Mouse (Mus musculus) thymus, postnatal 25 days (tissue): ENCODE measurements at regions not wholly inside any gene's neighbourhood (a gene's known extent, or its start where the extent isn't known, plus 50 kb on each side); places are given as distances from the start of the nearest gene placed in this dataset.
A peak's percentile ranks its signal among the peaks of the same experiment; 100 is the strongest.

Source experiments
- DNase-seq: peaks from one replicate; pipeline ENCODE4 v3.0.0; 2022

DNA sequence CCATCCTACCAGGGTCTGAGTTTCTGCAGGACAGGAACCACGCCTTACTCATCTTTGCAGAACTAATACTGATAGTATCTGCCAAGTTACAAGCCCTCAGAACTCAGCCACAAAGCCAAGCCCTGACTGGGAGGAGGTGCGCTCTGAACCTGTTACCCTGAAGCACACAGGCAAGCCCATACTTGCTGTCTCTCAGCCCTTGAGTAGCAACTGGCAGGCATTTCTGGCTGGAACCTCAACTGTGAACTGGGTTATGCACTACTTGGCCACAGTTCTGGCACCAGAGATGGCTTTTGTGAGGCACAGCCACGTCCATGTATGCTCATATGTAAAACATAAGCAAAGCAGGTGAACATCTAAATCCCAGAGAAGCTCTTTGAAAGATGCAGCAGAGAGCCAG is 179.7 kb upstream of the Nfe2l3 start:
- DNase-seq = no peak

DNA sequence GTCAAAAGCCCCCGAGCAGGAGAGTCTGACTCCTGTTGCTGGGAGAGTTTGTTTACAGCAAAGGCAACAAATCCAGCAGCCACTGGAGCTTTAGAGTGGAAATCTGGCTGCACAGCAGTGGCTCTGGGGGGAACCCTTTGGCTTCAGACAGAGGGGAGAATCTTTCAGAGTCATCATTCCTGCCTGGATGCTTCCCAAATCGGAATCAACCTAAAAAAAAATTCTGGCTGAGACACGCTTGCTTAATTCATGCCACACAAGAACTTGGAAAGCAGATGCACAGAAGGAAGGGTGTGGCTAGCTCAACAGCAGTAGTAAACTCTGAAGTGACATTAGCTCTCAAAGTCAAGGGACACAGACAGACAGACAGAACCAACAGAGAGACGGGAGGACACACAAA is 175.8 kb upstream of the Nfe2l3 start:
- DNase-seq = no peak

DNA sequence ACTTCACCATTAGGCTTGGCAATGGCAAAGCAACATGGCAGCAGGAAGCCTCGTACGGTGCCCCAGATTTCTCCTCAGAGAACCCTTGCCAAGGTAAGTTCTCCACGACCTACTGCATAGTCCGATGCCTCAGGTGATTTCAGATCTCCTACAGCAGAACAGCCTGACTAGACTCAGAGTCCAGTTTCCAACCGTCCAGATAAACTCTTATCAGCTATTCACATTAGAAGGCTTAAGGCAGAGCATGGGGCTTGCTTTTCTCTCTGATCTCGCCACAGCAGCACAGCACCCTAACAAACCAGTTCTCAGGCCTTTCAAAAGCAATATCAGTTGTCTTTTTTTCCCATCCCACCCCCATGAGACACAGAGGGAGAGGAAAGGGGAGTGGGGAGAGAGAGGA is 174.9 kb upstream of the Nfe2l3 start:
- DNase-seq = no peak

DNA sequence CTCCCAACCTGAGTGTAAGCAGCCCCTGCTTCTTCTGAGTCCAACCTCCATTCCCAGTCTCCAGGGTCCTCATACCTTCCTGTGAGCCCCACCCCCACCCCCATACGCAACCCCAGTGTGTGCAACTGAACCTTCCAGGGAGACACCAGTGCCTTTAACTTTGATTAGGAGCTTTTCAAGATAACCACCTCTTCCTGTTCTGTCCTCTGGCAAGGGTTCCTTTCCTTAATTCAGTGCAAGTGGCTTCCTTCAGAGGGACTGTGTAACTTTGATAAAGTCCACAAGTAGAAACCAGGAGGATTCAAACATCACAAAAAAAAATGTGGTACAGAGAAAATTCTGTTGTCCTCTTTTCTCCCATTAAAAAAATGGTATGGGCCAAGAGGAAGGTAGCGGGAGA is 174.2 kb upstream of the Nfe2l3 start:
- DNase-seq = no peak

DNA sequence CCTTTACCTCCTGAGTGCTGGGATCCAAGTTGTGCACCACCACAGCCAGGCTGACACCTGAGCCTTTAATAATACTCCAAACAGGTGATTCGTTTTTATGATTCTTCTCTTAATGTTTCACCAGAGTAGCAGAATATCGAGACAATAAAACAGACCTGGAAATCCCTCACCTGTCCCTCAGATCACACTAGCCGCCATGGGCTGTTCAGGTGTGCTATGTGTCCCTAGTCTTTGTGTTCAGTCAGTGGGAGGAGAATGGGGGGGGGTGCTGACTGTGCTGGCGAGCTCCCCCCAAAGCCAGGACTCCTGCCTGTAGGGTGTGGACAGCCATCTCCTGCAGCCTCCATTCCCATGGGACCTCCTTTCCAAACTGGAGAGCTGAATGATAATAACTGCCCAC is 168.9 kb upstream of the Nfe2l3 start:
- DNase-seq = no peak

DNA sequence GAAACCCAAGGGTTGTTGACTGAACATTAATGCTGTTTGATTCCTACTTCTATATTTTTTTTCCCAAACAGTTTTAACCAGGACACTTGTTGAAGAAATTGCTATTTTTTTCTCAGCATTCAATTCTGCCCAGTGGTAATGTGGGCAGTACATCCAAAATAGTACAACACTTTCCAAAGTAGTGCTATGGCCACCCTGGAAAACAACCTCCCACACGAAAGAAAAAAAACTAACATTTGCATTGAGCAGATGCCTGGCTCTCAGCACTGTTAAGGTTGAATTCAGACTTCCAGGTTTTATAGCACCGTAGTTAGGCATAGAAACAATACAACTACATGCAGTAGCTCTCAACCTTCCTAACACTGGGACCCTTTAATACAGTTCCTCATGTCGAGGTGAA is 167.1 kb upstream of the Nfe2l3 start:
- DNase-seq = no peak

DNA sequence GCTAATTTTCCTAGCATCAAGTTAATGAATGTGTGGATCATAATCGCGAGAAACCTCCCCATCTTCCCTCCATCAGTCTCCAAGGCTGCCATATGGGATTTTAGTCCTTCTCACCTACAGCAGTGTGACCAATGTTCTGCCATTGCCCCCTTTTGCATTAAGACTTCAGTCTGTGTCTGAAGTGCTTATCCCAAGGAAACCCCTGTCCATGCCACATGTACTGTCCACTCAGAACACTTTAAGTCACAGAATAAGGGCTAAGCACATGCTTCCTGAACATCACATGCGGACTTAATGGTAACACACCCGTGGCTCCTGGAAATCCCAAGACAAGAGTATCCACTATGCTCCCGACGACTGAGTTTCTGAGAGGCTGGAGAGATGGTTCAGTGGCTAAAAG is 165.7 kb upstream of the Nfe2l3 start:
- DNase-seq = no peak

DNA sequence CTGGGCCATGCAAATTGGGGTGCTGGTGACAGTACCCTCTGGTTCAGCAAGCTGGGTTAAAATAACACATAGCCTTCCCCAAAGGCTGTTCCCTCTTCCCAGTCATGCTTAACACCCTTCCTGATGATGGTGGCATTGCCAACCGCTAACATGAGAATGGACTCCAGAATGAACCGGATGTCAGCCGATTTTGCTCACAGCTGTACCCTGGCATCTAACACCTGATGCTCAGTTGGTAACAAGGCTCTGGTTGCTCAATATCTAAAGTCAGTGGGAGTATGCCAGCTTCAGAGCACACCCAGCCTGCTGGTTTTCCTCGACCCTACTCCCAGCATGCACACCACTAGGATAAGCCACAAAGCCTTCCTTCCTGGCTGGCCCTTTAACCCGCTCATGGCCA is 164.6 kb upstream of the Nfe2l3 start:
- no peak for DNase-seq

DNA sequence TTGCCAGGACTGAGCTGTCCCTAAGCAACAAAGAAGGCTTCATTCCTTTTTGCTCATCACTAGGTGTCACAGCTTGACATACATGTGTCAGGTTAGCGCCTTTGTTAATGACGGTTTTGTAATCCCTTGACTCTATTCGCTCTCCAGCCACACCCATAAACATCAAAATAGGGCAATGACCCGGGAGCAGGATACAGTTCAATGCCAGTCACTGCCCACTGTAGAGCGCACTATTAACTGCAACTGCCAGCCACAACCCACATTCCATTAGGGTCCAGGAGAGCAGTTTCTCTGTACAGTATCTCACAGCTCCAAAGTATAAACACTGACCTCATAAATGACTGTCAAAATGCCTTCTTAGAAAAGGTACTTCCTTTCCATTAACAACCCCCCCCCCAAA is 163.5 kb upstream of the Nfe2l3 start:
- DNase-seq = no peak

DNA sequence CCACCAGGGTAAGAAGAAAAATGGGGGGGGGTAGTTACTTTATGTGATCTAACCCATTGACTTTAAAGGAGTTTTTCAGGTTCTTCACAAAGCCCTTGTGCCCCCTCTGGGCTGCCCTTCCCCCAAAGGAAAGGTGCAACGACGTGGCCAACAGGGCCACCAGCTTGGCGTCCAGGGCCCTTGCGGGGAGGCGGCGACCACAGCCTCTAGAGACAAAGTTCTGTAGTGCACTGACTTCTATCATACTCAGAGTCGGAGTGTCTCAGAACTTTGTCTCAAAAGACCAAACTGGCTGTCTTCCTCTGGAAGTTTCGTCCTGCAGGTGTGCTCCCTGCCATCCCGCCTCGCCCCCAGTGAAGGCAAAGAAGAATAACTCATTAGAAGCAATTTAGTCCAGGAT is 162.9 kb upstream of the Nfe2l3 start:
- peak; percentile 6 for DNase-seq

DNA sequence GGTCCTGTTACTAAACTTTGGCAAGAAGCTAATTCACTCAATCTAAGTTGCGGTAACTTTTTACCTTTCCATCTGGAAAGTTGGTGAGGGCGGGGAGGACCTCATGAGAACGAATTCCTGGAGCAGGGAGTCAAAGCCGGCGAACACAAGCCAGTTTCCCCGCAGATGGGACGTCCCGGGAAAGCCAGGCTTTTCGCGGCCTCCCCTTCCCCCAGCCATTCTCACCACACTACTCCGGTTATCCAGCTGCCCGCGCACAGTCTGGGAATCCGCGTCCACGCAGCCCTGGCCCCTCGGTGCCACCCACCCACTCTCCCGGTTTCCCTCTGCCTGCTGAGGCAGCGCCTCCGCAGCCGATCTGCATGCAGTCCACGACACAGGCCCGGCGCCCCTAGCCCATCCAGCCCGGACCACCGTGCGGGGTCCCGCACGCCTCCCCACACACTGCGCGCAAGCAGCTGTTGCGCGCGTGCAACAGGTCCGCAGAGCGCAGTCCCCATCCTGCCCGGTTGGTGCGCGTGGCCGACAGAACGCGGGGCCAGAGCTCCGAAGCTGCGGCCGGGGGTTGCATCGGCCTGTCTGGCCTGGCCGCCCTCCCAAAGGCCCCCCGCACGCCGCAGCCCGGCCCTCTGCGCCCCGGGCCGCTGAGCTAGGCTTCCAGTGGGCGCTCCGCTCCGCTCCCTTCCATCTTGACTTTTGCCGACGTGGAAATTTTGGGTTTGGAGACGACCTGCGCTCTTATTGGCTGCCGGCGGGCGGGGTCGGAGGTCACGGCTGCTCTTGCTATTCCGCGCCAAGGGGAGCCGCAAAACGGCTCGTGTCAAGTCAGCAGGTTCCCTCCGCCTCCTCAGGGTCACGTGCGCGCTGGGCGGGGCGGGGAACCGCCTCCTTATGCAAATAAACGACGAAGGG is 162.0 kb upstream of the Nfe2l3 start:
- DNase-seq = peak; percentile 92

DNA sequence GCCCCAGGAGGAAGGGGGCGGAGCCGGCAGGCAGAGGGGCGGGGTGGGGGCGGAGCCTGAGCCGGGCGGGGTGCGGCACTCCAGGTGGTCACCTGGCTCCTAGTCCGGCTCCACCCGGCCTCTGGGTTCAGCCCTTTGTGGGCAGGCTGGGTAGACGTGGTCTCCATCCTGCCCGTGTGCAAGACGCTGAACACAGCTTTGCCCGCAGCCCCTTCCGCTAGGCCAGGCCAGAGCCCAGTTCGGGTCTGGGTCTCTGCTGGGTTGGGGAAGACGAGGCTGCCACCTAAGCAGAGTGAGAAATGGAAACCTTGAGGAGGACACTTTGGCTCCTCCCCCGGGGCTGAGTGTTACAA is 161.4 kb upstream of the Nfe2l3 start:
- no peak for DNase-seq

DNA sequence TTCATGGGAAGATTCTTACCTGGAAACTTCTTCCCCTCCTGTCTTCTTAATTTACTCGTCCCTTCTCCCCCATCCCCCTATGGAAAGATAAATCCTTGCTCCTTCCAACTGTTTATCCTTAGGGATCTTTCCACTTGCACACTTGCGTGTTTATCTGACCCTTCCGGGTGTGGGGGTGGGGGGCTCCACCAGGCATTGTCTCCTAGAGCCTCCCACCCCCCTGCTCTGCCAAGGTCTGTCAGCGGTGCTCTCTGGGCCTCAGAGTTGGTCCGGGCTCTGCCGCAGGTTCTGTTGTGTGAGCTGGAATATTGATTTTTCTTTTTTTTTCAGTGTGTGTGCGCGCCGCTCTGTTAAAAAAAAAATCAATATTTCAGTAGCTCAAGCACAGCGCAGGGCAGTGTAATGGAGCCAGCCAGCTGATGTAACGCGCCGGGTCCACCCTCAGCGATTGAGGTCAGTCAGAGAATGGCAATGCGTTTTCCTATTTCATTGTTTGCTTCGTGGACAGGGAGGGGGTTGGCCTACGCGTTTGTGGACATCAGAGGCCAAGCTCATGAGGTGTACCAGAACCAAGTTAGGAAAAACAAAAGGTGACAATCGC is 160.2 kb upstream of the Nfe2l3 start:
- DNase-seq = no peak

DNA sequence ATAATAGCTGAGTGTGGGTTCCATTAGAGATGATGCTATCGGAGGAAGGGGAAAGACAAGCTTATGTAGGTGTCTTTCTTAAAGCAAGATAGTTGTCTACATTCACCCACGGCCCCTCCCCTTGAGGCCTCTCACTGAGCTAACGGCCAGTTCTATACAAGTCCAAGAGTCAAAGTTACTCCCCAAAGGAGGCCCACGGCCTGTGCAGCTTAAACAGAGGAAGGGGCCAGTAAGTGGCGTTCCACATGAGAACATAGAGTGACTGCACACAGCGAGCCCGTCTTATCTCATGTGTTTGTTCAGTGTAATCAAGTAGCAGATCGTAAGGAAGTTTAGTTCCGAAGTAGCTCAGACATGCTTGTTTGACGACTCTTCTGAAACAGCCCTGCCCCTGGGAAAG is 153.0 kb upstream of the Nfe2l3 start:
- no peak for DNase-seq

DNA sequence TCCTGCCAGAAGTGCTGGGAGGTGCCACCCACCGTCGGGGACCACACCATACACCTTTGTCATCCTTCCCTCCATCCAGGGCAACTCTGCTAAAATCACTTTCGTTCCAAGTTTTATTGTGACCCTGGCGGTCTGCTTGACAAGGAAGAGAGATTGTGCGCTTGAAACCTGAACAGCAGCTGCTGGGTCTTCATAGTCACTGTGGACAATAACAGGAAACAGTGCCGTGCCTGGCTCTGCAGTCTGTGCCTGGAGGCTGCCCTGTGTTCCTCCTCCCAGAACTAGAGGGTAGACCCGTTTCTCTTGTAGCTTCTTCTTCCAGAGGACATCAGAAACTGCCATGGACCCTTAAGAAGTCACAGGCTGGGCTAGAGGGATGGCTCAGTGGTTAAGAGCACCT is 152.2 kb upstream of the Nfe2l3 start:
- no peak for DNase-seq

DNA sequence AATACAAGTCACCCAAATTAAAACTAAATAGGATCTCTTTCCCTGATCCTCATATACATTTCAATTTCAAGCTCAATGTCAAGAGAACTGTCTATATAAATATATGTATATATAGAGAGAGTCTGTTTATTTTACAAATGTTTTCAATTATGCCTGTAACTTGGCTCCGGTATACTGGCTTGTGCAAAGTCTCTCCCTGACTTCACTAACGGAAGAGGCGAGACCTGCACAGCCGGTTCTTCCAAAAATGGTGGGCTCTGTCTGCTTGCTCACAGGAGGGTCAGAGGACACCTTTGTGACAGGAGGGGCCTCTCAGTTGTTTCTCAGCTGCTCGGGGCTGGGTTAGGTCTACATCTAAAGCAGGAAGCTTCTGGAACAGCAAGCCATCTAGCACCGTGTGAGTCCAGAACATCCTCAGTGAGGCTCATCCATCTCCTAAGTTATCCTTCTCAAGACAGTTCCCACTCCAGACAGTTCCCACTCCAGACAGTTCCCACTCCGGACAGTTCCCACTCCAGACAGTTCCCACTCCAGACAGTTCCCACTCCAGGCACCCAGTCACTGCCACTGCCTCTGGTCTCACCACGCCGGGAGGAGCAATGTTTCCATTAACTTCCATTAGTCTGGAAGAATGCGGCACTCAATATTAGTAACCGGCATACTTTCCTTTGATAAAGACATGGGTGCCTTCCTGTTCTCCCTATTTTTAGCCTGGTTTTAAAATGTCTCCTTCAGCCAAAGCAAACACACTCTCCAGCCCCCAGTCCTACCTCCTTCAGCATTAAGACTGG is 148.4 kb upstream of the Nfe2l3 start:
- no peak for DNase-seq

DNA sequence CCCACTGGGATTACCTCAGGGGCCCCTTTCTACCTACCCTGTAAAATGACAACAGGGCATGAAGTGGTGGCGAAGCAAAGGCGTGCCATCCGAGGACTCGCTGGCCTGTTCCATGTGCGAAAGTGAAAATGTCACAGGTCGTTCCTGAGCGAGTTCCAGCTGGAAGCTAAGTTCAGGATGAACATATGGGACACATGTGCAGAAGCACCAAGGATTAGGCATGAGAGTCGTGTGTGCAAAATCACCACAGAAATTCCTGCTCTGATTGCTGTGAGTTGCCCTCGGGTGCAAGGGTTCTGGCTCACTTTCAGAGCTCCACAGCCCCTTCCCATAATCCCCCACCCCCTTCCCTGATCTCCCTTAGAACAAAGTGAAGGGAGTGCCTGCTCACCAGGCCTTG is 147.6 kb upstream of the Nfe2l3 start:
- DNase-seq = no peak

DNA sequence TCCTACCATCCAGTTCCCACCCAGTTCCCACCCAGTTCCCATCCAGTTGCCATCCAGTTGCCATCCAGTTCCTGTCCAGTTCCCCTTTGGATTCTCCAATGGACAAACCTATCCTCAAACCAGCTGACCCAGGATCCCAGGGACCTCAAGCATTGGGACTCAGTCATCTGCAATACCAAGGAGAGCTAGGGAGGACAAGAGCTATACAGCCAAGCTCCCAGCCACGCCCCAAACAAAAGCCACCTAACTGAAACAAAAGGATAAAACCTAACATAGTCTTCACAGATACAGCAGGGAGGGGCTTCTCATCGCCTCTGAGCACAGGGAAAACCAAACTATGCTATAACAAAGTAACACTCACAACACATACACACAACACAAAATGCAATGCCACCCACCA is 145.6 kb upstream of the Nfe2l3 start:
- no peak for DNase-seq

DNA sequence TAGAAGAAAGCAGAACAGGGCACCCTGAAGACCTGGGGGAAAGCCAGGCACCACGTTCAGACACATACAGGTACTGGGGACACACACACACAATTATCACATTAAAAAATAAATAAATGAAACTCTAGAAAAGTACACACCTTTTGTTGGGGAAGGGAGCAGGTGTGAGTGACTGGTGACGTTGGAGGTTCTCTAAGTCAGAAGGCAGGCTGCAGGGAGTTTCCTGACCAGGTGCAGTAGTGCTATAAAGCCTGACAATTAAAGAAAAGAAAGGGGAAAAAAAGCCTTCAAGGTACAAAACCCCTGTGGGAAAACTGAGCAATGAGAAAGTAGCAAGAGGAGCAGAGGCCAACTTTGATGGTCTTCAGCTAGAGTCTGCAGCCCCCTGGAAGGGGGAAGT is 145.1 kb upstream of the Nfe2l3 start:
- DNase-seq = no peak

DNA sequence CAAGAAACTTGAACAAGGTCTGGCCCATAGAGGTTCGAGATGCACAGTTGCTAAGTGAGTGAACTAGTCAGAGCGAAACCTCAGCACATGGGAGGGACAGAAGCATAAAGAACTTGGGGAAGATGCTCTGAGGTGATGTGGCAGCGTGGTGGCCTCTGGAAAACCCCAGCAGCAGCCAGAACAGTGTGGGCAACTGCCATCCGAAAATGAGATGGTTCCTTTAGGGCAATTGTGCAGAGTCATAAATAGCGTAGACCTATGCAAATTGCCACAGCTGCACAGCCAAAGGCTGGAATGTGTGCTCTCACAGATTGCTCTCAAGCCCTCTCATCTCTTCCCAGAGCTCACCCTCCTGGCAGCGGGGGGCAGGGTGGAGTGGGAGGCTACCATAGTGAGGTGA is 144.7 kb upstream of the Nfe2l3 start:
- no peak for DNase-seq

DNA sequence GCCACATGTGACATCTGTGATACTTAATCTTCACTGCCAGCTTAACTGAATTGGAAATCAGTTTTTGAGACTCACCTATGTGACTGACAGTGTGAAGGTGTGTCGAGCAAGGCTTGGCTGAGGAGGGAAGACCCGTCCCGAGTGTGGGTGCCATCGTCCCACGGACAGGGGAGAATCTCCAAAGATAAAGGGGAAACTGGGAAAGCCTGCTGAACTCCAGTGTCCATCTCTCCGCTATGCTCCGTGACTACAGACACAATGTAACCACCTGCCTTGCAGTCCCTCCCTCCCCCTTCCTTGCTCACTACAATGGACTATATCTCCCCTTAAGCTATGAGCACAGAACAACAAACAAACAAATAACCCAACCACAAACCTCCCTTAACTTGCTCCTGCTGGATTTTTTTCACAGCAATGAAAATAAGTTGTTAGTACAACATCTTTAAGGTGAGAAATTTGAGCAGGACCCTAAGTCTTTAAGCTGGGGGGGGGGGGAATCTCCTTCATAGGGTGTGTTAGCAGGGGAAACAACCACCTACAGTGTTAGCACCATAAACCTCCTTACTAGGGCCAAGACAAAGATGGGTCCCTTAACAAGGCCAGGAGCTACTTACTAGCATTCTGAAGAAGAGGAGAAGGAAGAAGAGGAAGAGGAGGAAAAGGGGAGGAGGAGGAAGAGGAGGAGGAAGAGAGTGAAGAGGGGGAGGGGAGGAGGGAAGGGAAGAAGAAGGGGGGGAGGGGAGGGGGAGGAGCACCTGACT is 144.0 kb upstream of the Nfe2l3 start:
- DNase-seq = no peak

DNA sequence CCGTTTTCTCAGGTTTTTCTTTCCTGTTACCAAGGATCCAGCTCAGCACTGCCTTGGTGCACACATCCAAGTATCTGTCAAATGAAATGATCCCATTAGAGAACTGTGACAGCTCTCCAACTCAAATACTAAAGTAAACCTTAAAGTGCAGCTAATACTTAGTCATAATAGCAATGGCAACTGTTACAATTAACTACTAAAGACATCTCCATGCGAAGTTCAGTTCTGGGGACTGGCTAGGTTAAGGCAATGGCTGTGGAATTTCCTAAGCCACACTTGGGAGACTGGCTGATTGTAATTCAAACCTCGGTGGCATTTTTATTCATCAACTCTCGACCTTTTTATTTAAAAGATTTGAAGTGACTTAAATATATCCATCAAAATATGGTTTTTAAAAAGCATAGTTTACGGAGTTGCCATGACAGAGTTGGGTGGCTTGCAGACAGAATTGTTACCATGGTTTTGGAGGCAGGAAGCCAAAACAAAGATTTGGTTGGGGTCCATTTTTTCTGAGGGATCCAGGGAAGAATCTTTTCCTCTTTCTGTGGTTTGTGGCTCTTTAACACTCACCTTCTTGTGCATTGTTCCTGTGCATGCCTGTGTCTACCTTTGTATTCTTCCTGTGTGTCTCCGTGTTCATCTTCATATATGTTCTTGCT is 143.3 kb upstream of the Nfe2l3 start:
- DNase-seq = no peak
